Mouse (Mus musculus): Measurements from ENCODE around the gene Lhfpl5. TPM values are rescaled to one million over a fixed set of nuclear protein-coding genes. Genes with fewer than 3 reads are reported as not detected.
"Not testable (repeated sequence)": the region's sequence is repeated elsewhere in the genome, so short reads cannot be mapped to it uniquely, and the experiment has no call there.

Gene Lhfpl5
- polyA plus RNA-seq, 1 experiment from 2014 or later, result not detected

DNA sequence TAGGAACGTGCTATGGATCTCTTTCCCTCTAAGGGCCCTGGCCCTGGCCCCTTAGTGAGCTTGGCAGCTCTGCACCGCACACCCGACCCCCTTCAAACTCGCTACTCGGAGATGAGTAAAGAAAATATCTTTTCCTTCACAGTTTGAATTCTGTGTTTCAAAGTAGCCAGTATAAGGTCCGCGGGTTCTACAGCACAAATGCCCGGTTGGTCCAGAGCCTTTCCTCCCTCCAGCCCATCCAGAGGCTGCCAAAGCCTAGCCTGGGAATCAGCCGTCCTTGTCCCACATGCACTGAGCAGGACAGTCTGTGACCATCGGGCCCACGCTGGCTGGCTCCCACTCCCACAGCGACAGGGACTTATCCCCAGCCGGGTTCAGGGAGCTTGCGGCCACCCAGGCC lies 26.3 kb upstream of the Lhfpl5 start, which contains the start of gene Clpsl2:
Clpsl2 (plus strand) TSS at position 301 of the 400 bp plus-strand sequence.
- Histone ChIP-seq H3K27me3 (peaks cover 4% of the 10 kb centered on the region; the same call in 1 of the 2 replicates), H3K9ac (no peak within 1 kb of the TSS), H3K4me3 (replicated peaks) (no peak within 1 kb of the TSS), H3K36me3 (no peaks in the 10 kb centered on the region), H3K27ac (no peak within 1 kb of the TSS), H3K9me3 (replicated peaks) (no peaks in the 10 kb centered on the region), H3K4me1 (replicated peaks) (0 out of 2 replicates have a peak, but pooled peaks cover 3% of the 10 kb centered on the region), H3K4me2 (no peak within 1 kb of the TSS)
- WGBS (ENCODE audit: insufficient replicate concordance), result 64% methylated on average over 14 of the region's 14 CpGs
- ATAC-seq (ENCODE audit: low read depth) (no peak), DNase-seq (no peak)

DNA sequence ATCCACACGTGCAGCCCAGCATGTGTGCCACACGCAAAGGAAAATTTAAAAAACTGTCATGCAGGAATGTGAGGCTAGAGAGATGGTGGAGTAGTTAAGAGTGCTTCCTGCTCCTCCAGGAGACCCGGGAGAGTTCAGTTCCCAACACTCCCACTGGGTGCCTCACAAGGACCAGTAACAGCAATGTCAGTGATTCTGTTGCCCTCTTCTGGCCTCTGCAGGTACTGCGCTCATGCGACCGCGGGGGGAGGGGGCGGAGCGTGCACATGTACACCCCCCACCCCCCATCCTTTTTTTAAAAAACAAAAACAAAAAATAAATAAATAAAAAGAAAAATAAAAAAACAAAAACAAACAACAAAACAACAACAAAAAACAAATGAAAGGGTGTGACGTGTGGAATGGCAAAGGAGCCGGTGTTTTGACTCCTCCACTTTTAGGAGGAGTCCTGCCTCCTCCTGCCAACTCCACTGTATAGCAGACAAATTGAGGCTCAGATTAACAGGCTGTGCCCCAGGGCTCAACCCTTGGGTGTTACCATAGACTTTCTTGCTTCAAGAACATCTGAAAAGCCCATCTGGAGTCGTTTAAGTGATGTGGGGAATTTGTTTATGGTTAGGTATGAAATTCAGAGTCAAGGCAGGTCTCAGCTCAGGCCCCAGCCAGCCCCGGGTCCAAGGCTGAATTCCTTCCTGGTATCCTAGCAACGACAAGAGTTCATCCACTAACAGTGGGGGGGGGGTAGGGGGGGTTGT lies 22.2 kb upstream of the Lhfpl5 start:
- H3K9me3 ChIP-seq (replicated peaks), result no peaks in the 10 kb centered on the region
- no peaks in the 10 kb centered on the region for H3K36me3 ChIP-seq
- 8% methylated on average over 14 of the region's 14 CpGs for WGBS (ENCODE audit: insufficient replicate concordance)
- H3K4me3 ChIP-seq (replicated peaks), result no peak overlapping the region
- no peak overlapping the region for H3K9ac ChIP-seq
- H3K27me3 ChIP-seq, result peaks cover 4% of the 10 kb centered on the region; the same call in 1 of the 2 replicates
- H3K4me2 ChIP-seq, result no peak overlapping the region
- ATAC-seq (ENCODE audit: low read depth) (no peak), DNase-seq (peak; percentile 29)
- H3K27ac ChIP-seq, result no peak overlapping the region
- peaks cover 10% of the 10 kb centered on the region for H3K4me1 ChIP-seq (replicated peaks)

DNA sequence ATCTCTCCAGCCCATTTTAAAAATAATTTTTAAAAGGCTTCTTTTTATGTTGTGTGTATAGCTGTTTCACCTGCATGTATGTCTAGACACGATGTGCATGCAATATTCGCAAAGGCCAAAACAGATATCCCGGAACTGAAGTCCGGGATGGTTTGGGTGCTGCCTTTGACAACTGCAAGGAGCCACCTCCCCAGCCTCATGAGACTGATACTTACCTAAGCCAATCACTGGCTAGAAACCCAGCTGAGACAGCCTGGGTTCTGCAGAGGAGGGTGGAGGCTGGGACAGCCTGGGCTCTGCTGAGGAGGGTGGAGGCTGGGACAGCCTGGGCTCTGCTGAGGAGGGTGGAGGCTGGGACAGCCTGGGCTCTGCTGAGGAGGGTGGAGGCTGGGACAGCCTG lies 21.4 kb upstream of the Lhfpl5 start:
- H3K9ac ChIP-seq; DNase-seq; H3K4me2 ChIP-seq; H3K27ac ChIP-seq; H3K36me3 ChIP-seq; ATAC-seq (ENCODE audit: low read depth); H3K4me3 ChIP-seq (replicated peaks); H3K27me3 ChIP-seq; H3K9me3 ChIP-seq (replicated peaks): not testable (repeated sequence)
- WGBS (ENCODE audit: insufficient replicate concordance), result 76% methylated on average over 4 of the region's 4 CpGs
- H3K4me1 ChIP-seq (replicated peaks), result peaks cover 10% of the 10 kb centered on the region

DNA sequence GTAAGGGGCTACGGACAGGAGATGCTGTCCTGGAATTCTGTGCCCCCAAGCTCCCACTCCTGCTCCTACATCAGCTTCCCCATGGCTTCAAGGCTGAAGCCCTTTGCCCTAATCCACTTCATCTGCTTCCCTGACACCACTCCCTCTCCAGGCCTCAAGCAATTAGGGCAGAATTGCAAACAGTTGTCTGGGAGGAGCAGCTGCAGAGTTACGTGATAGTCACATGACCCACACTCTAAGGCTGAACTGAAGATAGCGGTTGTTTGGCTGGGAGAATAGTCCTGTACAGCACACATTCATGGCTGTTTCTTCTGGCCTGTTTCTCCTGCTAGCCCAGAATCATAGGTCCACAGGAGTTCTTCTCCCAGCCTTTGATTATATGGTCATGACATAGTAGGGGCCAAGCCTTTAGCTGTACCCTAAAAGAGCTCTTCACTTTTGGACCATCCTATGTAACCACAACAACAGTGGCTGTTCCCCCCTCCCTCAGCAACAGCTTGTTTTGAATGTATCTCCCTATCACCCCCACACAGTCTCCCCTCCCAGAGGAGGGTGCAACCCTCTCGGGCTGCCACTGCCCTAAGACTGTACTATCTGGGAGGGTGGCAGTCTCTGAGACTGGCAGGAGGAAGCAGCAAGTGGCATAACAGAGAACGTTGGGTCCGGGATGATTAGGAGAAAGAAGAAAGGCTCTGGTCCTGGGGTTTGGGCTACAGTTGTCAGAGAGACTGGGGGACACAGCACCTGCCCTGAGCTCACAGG lies 18.6 kb upstream of the Lhfpl5 start:
- no peak overlapping the region for H3K4me3 ChIP-seq (replicated peaks)
- no peaks in the 10 kb centered on the region for H3K36me3 ChIP-seq
- peaks cover 17% of the 10 kb centered on the region for H3K4me1 ChIP-seq (replicated peaks)
- no peak for ATAC-seq (ENCODE audit: low read depth)
- H3K27ac ChIP-seq, result no peak overlapping the region
- H3K4me2 ChIP-seq, result no peak overlapping the region
- no peak overlapping the region for H3K9ac ChIP-seq
- no peaks in the 10 kb centered on the region for H3K27me3 ChIP-seq
- WGBS (ENCODE audit: insufficient replicate concordance), result 25% methylated on average over 6 of the region's 6 CpGs
- DNase-seq, result no peak
- H3K9me3 ChIP-seq (replicated peaks), result no peaks in the 10 kb centered on the region

DNA sequence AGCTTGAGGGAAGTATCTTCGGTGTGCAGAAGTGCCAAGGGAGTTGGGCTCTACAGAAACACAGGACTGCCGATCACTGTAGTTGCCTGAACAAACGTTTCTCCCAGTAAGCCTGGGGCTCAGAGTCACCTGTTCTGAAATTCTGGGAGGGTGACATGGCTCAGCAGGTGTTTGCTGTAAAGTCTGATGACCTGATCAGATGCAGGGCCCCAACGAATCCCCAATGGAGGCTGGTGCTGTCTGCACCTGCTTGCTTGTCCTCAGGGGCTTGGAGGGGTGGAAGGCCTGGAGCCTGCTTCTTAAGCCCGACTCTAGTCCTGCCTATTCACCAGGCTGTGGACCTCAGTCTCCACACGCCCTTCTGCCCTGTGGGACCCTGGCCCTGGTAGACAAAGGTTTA lies 17.7 kb upstream of the Lhfpl5 start:
- H3K4me3 ChIP-seq (replicated peaks), result no peak overlapping the region
- peaks cover 17% of the 10 kb centered on the region for H3K4me1 ChIP-seq (replicated peaks)
- H3K36me3 ChIP-seq, result no peaks in the 10 kb centered on the region
- ATAC-seq (ENCODE audit: low read depth) (no peak), DNase-seq (no peak)
- H3K27ac ChIP-seq, result no peak overlapping the region
- no peaks in the 10 kb centered on the region for H3K9me3 ChIP-seq (replicated peaks)
- H3K9ac ChIP-seq, result no peak overlapping the region
- H3K27me3 ChIP-seq, result no peaks in the 10 kb centered on the region
- 61% methylated on average over 6 of the region's 6 CpGs for WGBS (ENCODE audit: insufficient replicate concordance)
- no peak overlapping the region for H3K4me2 ChIP-seq

DNA sequence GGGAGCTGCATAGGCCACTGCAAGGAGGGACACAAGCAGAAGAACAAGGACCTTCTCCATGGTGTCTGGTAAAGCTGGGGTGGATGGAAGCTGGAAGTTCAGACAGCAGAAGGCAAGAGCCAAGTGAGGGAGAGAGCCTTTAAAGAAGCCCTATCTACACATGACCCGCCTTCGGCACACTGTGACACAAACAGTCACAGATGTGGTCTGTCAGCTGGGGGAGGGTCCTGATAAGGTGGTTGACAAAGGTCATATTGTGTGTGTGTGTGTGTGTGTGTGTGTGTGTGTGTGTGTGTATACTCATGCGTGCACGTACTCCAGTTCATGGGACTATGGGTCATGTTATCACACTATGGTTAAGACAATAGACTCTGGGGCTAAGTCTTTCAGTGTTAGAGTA lies 14.8 kb upstream of the Lhfpl5 start, which contains the start of gene Clps:
Clps (minus strand) TSS at position 169 of the 400 bp plus-strand sequence.
- Histone ChIP-seq H3K27me3 (no peaks in the 10 kb centered on the region), H3K9me3 (replicated peaks) (no peaks in the 10 kb centered on the region), H3K4me2 (no peak within 1 kb of the TSS), H3K36me3 (no peaks in the 10 kb centered on the region), H3K27ac (0 out of 2 replicates have a peak within 1 kb of the TSS, but pooled peaks have one; percentile 12), H3K4me3 (replicated peaks) (no peak within 1 kb of the TSS), H3K4me1 (replicated peaks) (peaks cover 15% of the 10 kb centered on the region), H3K9ac (no peak within 1 kb of the TSS)
- no peak for ATAC-seq (ENCODE audit: low read depth)
- 55% methylated on average over 4 of the region's 4 CpGs for WGBS (ENCODE audit: insufficient replicate concordance)
- no peak for DNase-seq

DNA sequence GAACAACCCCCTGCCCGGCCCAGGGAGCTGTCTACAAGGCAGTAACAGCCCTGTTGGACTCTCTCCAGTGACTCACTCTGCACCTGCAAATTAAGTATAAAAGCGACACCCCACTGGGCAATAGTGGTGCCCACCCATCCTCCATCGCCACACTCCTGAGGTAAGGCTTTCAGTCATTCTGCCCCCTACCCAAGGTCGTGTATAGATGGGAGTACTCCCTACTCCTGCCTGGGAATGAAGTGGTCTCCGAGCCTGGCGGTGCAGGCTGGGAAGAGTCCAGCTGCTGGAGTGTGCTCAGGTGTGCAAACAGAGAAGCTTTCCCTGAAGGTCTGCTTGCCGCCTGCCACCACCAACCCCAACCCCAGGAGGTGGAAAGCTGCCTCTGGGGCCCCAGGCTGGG lies 13.8 kb upstream of the Lhfpl5 start:
- ATAC-seq (ENCODE audit: low read depth) (no peak), DNase-seq (no peak)
- Histone ChIP-seq H3K4me2 (no peak overlapping the region), H3K9me3 (replicated peaks) (no peaks in the 10 kb centered on the region), H3K27ac (0 out of 2 replicates have a peak overlapping the region, but pooled peaks have one; percentile 12), H3K4me3 (replicated peaks) (no peak overlapping the region), H3K36me3 (no peaks in the 10 kb centered on the region), H3K9ac (no peak overlapping the region), H3K27me3 (no peaks in the 10 kb centered on the region), H3K4me1 (replicated peaks) (peaks cover 12% of the 10 kb centered on the region)
- 56% methylated on average over 7 of the region's 7 CpGs for WGBS (ENCODE audit: insufficient replicate concordance)

DNA sequence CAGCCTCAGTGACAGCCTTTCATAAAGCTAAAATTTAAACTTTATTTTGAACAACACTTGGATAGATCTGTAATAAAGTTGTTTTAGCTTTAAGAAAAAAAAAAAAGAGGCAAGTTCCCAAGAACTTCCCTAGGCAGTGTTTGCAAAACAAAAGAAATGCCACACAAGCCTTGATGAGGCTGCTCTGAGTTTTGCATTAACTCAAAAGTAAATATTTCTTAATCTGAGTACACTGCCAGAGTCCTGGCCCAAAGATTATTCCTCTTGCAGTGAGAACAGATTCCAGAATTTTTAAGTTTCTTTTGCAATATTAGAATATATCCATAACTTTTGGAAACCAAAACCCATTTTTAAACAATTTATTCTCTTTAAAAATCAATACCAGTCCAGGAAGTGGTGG lies 10.3 kb upstream of the Lhfpl5 start:
- no peak overlapping the region for H3K4me3 ChIP-seq (replicated peaks)
- DNase-seq, result no peak
- H3K27me3 ChIP-seq, result no peaks in the 10 kb centered on the region
- H3K4me2 ChIP-seq, result no peak overlapping the region
- peaks cover 6% of the 10 kb centered on the region; the same call in 1 of the 2 replicates for H3K4me1 ChIP-seq (replicated peaks)
- H3K9me3 ChIP-seq (replicated peaks), result no peaks in the 10 kb centered on the region
- H3K36me3 ChIP-seq, result no peaks in the 10 kb centered on the region
- ATAC-seq (ENCODE audit: low read depth), result no peak
- H3K27ac ChIP-seq, result no peak overlapping the region
- no peak overlapping the region for H3K9ac ChIP-seq

DNA sequence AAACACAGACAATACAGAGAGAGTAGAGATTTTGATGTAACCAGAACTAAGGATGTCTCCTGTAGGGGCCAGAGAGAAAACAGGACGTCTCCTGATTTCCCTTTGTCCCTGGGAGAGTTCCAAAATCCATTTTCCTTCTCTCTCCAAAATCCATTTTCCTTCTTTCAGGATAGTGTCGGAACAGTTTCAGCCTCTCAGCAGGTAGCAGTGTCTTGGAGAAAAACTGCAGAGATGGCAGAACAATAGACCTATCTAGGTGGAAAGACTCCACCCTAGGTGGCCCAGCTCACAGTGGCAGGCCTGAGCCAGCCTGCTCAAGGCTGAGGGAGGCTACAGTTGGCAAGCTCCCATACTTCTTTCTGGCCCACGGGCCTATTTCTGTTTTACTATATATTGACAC lies 7.9 kb upstream of the Lhfpl5 start:
- H3K27ac ChIP-seq, result peak overlapping the region; percentile 12; the same call in 1 of the 2 replicates
- no peak overlapping the region for H3K4me2 ChIP-seq
- no peaks in the 10 kb centered on the region for H3K27me3 ChIP-seq
- H3K4me1 ChIP-seq (replicated peaks), result no peaks in the 10 kb centered on the region
- H3K36me3 ChIP-seq, result no peaks in the 10 kb centered on the region
- DNase-seq, result no peak
- H3K4me3 ChIP-seq (replicated peaks), result no peak overlapping the region
- no peak for ATAC-seq (ENCODE audit: low read depth)
- H3K9ac ChIP-seq, result no peak overlapping the region
- WGBS (ENCODE audit: insufficient replicate concordance), result 40% methylated on average over 3 of the region's 3 CpGs
- H3K9me3 ChIP-seq (replicated peaks), result no peaks in the 10 kb centered on the region

DNA sequence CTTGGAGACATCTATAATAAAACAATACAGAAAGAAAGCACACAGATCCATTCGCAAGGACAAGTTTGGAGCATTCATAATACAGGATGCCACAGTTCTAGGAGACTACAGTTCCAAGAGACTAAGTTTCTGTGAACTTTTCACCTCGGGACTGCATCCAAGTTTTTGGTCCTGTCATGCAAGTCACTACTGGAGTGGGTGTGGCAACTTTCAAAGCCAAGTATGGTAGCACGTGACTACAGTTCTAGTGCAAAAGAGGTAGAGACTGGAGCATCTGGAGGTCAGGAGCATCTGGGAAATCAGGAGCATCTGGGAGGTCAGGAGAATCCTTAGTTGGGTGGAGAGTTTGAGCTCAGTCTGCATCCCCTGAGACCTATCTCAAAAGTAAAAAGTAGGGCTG lies 3.6 kb upstream of the Lhfpl5 start:
- Histone ChIP-seq H3K9ac (no peak overlapping the region), H3K27ac (no peak overlapping the region), H3K27me3 (no peaks in the 10 kb centered on the region), H3K36me3 (no peaks in the 10 kb centered on the region), H3K4me2 (no peak overlapping the region), H3K9me3 (replicated peaks) (no peaks in the 10 kb centered on the region), H3K4me1 (replicated peaks) (peaks cover 6% of the 10 kb centered on the region; the same call in 1 of the 2 replicates), H3K4me3 (replicated peaks) (no peak overlapping the region)
- ATAC-seq (ENCODE audit: low read depth) (no peak), DNase-seq (no peak)
- 59% methylated on average over 3 of the region's 3 CpGs for WGBS (ENCODE audit: insufficient replicate concordance)

DNA sequence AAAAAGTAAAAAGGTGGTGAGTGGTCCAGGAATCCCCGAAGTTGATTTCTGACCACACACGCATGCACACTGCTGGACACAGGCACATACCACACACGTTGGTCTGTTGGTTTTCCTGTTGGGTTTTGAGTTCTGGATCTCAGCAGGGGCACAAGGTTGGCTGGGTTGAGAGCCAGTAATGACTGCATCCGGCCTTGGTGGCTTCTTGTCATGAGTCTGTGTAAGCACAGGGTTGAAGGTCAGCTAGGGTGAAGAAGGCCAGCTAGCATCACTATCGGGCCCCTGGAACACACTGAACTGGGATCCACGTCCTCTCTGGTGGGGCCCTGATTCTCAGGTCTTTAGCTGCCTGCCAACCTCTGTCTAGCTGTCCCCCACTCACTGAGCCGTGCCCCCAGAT lies 2.9 kb upstream of the Lhfpl5 start:
- Histone ChIP-seq H3K27ac (no peak overlapping the region), H3K9ac (no peak overlapping the region), H3K4me3 (replicated peaks) (no peak overlapping the region), H3K36me3 (no peaks in the 10 kb centered on the region), H3K27me3 (no peaks in the 10 kb centered on the region), H3K9me3 (replicated peaks) (no peaks in the 10 kb centered on the region), H3K4me1 (replicated peaks) (peaks cover 6% of the 10 kb centered on the region; the same call in 1 of the 2 replicates), H3K4me2 (no peak overlapping the region)
- DNase-seq (no peak), ATAC-seq (ENCODE audit: low read depth) (no peak)
- 56% methylated on average over 7 of the region's 7 CpGs for WGBS (ENCODE audit: insufficient replicate concordance)
